Mouse (Mus musculus) midbrain, embryonic 10.5 days (tissue): ENCODE data around the gene Daw1. TPM values are rescaled to one million over a fixed set of nuclear protein-coding genes. Genes with fewer than 3 reads are reported as not detected.

Experiments
- DNase-seq: peaks from one replicate; pipeline ENCODE4 v3.0.0-alpha.2; 2017; ENCODE audit warnings: low spot score
- H3K27ac ChIP-seq: fragments of 300-500 bp; sonication (generic); replicated peaks from 2 replicates; pipeline ENCODE4 v1.5.1; 2016; ENCODE audit warnings: mild to moderate bottlenecking
- H3K27me3 ChIP-seq: fragments of 300-500 bp; sonication (generic); 2 replicates; pipeline ENCODE4 v1.6.1; 2016; ENCODE audit warnings: low read depth, mild to moderate bottlenecking; ENCODE audit not compliant: poor library complexity, severe bottlenecking
- H3K36me3 ChIP-seq: fragments of 300-500 bp; sonication (generic); 2 replicates; pipeline ENCODE4 v1.6.1; 2016; ENCODE audit warnings: mild to moderate bottlenecking, moderate library complexity
- H3K4me1 ChIP-seq: fragments of 300-500 bp; sonication (generic); 2 replicates; pipeline ENCODE4 v1.6.1; 2016
- H3K4me3 ChIP-seq: fragments of 300-500 bp; sonication (generic); 2 replicates; pipeline ENCODE4 v1.5.1; 2016; ENCODE audit warnings: mild to moderate bottlenecking, moderate library complexity
- H3K9me3 ChIP-seq: fragments of 300-500 bp; sonication (generic); replicated peaks from 2 replicates; pipeline ENCODE4 v1.6.1; 2016; ENCODE audit warnings: mild to moderate bottlenecking
- WGBS: fragments of 180-500 bp; shearing (Covaris S2); methylation state at CpG from one replicate; pipeline ENCODE4 v1.1.7; 2016; 5-methylcytosine and 5-hydroxymethylcytosine counted together
- polyA plus RNA-seq: library from polyadenylated mRNA; unstranded; fragments of >200 nt; fragmentation: Nextera tagmentation; extraction: Ambion mirVana; gene quantifications from 2 replicates; pipeline ENCODE4 v1.2.1, GENCODE M21; 2016

The Daw1 gene
- polyA plus RNA-seq: 0.11 and 0.21 TPM in 2 replicates

DNA sequence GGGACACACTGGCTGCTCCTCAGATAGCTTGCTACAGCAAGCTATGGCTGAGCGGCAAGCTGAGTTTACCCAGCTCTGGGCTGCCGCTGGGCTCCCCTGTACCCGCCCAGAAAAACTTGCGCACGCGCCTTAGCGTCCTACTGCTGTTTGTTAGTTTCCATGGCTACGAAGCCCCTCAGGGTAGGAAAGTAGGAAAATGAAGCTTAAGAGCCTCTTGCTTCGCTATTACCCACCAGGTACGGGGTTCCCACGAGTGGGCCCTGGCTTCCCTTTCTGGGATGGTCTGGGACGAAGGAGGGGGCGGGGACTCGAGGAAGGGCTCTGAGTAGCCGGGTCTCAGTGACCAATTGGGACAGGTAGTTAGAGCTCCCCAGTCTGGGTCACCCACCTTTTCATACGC, at the start of gene Daw1:
Gene Daw1 (plus strand): TSS at position 150 of the 400 bp plus-strand sequence.
- DNase-seq: peak; percentile 86
- 1% methylated on average over 16 of the region's 16 CpGs for WGBS
- no peaks in the 10 kb centered on the region for H3K9me3 ChIP-seq
- peak within 1 kb of the TSS; percentile 65 for H3K4me3 ChIP-seq
- no peaks in the 10 kb centered on the region for H3K27me3 ChIP-seq
- H3K27ac ChIP-seq: peak within 1 kb of the TSS; percentile 78
- peaks cover 9% of the 10 kb centered on the region; the same call in 1 of the 2 replicates for H3K4me1 ChIP-seq
- H3K36me3 ChIP-seq: no peaks in the 10 kb centered on the region

DNA sequence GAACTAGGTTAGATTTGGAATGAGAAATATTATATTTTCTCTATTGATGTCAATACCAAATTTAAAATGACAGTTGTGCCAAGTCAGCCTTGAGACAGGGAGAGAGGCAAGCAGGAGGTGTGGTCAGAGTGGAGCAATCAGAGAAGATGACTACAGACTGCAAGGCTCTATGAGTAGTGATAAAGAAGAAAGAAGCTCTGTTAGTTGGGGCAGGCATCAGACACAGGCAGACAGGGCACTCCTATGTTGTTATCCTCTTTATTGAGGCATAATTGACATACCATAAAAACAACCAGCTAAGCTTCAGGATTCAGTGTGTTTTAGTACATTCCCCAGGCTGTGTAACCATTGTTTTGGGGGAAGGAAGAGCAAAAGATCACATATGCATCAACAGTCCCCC, 48.6 kb upstream of the Daw1 start:
- Histone ChIP-seq H3K9me3 (no peaks in the 10 kb centered on the region), H3K4me3 (no peak overlapping the region), H3K27me3 (no peaks in the 10 kb centered on the region), H3K36me3 (no peaks in the 10 kb centered on the region), H3K4me1 (no peaks in the 10 kb centered on the region), H3K27ac (no peak overlapping the region)
- DNase-seq: no peak

DNA sequence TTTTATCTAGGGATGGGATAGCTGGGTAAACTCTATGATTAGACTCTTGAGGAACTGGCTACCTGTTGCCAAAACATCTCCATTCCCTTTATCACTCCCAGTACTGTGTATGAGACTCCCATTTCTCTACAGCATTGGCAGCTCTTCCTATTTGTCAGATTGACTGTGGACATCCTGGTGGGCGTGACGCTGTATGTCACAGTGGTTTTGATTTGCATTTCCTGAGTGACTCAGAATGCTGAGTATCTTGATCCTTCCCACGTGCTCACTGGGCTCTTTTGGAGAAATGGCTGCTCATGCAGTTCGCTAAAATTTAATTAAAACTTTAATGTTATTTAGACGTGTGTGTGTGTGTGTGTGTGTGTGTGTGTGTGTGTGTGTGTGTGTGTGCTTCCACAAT, 47.8 kb upstream of the Daw1 start:
- 79% methylated on average over 5 of the region's 5 CpGs for WGBS
- Histone ChIP-seq H3K27ac (no peak overlapping the region), H3K27me3 (no peaks in the 10 kb centered on the region), H3K36me3 (no peaks in the 10 kb centered on the region), H3K9me3 (no peaks in the 10 kb centered on the region), H3K4me1 (no peaks in the 10 kb centered on the region), H3K4me3 (no peak overlapping the region)
- no peak for DNase-seq

DNA sequence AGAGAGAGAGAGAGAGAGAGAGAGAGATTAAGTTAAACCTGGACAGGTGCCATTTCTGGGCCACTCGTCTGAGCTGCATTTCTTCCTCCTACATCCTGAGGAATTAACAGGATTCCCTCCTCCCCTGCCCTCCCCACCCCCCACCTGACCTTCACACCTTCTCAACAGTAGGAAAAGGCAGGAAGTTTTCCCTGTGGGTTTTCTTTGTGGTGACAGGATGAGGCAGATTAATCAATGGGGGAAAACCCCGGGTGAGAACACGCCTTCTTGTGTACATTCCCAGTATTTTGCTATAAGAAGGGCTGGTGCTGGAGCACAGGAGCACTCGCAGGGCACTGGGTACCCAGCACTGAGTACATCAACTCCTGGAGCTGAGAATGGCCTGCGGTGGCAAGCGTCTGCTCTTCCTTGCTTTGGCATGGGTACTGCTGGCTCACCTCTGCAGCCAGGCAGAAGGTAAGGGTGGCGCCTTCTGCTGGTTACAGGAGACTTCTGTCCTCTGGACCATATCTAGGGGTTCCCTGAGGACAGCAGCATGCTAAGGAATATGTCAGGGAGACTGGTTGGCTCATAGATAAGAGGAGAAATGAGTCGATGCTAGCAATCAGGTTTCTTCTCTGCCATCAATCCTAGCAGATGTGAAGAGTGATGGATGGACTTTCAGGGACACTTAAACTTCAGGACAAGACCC, 43.0 kb upstream of the Daw1 start, which contains the start of gene Ccl20:
Gene Ccl20 (plus strand): TSS at position 320 of the 691 bp plus-strand sequence.
- H3K4me3 ChIP-seq: no peak within 1 kb of the TSS
- no peaks in the 10 kb centered on the region for H3K27me3 ChIP-seq
- H3K4me1 ChIP-seq: no peaks in the 10 kb centered on the region
- no peaks in the 10 kb centered on the region for H3K9me3 ChIP-seq
- WGBS: 45% methylated on average over 8 of the region's 8 CpGs
- no peaks in the 10 kb centered on the region for H3K36me3 ChIP-seq
- DNase-seq: no peak
- no peak within 1 kb of the TSS for H3K27ac ChIP-seq

DNA sequence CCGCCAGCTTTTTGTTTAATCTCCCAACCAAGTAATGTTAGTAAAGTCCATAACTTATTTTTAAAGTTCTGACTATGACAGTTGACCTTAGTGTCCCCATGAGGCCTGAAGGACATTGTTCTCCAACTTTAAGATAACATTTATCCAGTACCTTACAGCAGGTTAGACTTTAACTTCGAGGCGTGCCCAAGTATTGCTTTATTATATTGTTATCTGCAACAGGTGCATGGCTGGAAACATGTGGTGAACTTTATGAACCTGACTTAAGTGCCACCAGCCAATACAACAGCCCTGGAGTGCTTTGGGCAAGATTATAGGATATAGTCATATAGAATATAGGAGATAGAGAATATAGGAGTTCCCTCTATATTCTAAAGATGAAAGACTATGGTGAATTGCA, 42.3 kb upstream of the Daw1 start:
- DNase-seq: no peak
- no peaks in the 10 kb centered on the region for H3K9me3 ChIP-seq
- H3K27me3 ChIP-seq: no peaks in the 10 kb centered on the region
- no peak overlapping the region for H3K27ac ChIP-seq
- no peaks in the 10 kb centered on the region for H3K36me3 ChIP-seq
- 90% methylated on average over 3 of the region's 3 CpGs for WGBS
- no peak overlapping the region for H3K4me3 ChIP-seq
- no peaks in the 10 kb centered on the region for H3K4me1 ChIP-seq

DNA sequence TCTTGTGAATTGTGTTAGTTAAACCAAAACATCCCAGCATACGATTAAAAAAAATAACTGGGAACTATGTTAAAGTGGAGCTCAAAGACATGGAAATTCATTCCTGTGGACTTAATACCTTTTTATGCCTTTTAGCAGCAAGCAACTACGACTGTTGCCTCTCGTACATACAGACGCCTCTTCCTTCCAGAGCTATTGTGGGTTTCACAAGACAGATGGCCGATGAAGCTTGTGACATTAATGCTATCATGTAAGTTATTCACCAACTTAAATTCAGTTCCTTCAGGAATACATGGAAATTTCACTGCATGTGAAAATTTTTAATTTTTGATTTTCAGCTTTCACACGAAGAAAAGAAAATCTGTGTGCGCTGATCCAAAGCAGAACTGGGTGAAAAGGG, 41.9 kb upstream of the Daw1 start:
- Histone ChIP-seq H3K9me3 (no peaks in the 10 kb centered on the region), H3K27ac (no peak overlapping the region), H3K27me3 (no peaks in the 10 kb centered on the region), H3K36me3 (no peaks in the 10 kb centered on the region), H3K4me3 (no peak overlapping the region), H3K4me1 (no peaks in the 10 kb centered on the region)
- 93% methylated on average over 7 of the region's 7 CpGs for WGBS
- DNase-seq: no peak

DNA sequence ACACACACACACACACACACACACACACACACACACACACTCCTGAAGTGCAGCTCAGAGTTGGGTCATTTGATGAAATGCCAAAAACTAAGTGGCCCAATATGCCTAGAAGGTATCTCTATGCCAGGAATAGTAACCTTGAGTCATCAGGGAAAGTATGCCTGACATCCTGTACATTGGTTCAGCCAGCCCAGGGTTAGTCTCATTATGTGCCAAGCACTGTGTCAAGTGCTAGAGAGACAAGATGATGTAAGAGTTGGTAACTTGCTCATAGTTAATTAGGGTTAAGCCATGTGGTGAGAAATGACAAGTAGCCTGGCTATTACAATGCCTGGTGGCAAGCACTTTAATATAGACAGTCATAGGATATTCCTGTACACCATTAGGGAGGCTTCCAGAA, 39.6 kb upstream of the Daw1 start:
- Histone ChIP-seq H3K4me1 (no peaks in the 10 kb centered on the region), H3K9me3 (no peaks in the 10 kb centered on the region), H3K27me3 (no peaks in the 10 kb centered on the region), H3K27ac (no peak overlapping the region), H3K4me3 (no peak overlapping the region), H3K36me3 (no peaks in the 10 kb centered on the region)
- DNase-seq: no peak

DNA sequence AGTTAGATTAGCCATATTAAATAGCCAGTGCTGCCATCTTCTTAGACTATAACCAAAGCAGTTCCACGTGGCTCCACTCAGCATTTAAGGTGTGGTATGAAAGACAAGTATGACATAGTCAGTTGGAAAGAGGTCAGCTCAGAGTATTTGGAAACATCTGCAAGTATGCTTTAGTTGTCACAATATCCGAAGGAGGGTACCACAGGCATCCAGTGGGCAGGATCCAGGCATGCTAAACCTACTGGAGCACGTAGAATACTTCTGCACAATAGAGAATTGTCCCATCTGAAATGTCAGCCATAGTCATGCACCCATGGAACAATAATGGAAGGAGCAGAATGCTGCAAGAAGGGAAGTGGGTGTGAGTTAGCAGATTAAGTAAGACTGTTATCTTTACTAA, 39.2 kb upstream of the Daw1 start:
- Histone ChIP-seq H3K27ac (no peak overlapping the region), H3K4me3 (no peak overlapping the region), H3K36me3 (no peaks in the 10 kb centered on the region), H3K4me1 (no peaks in the 10 kb centered on the region), H3K9me3 (no peaks in the 10 kb centered on the region), H3K27me3 (no peaks in the 10 kb centered on the region)
- no peak for DNase-seq
- WGBS: 85% methylated on average over 3 of the region's 3 CpGs

DNA sequence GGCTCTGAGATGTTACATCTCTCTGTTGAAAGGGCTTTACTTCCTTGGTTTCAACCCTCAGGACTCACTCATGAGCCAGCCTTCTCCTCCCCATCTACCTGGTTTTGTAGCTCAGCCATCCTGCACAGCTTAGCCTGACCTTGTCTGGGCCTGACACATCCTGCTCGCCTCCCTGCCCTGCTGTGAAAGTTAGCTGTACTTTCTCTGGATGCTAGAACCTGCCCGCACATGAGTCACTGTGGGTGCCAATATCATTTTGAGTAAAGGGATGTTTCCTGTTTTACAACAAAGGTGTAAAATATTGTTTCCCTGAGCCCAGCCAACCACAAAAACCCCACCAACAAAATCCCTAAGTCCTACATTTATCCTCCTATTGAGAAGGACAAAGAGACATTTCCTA, 36.4 kb upstream of the Daw1 start:
- 91% methylated on average over 2 of the region's 2 CpGs for WGBS
- Histone ChIP-seq H3K4me1 (no peaks in the 10 kb centered on the region), H3K9me3 (no peaks in the 10 kb centered on the region), H3K4me3 (no peak overlapping the region), H3K27me3 (no peaks in the 10 kb centered on the region), H3K36me3 (no peaks in the 10 kb centered on the region), H3K27ac (no peak overlapping the region)
- DNase-seq: no peak

DNA sequence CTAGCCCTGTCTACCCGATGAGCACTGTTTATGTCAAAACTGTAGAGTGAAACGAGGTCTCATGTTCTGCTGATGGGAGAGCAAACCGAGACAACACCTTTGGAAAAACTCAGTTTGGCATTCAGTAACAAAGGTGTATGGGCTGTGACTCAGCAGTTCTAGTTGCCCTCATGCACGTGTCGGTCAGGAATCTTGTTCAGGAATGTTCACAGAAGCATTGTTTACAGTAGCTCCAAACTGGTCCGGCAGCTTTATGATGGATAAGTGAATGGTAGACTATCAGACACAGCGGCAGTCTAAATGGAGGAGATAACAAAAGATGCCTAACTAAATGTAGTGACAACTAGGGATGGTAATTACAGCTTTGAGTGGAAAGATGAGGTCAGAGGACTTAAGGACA, 23.7 kb upstream of the Daw1 start:
- 85% methylated on average over 7 of the region's 7 CpGs for WGBS
- no peak for DNase-seq
- Histone ChIP-seq H3K4me3 (no peak overlapping the region), H3K36me3 (no peaks in the 10 kb centered on the region), H3K27ac (no peak overlapping the region), H3K9me3 (no peaks in the 10 kb centered on the region), H3K27me3 (no peaks in the 10 kb centered on the region), H3K4me1 (no peaks in the 10 kb centered on the region)

DNA sequence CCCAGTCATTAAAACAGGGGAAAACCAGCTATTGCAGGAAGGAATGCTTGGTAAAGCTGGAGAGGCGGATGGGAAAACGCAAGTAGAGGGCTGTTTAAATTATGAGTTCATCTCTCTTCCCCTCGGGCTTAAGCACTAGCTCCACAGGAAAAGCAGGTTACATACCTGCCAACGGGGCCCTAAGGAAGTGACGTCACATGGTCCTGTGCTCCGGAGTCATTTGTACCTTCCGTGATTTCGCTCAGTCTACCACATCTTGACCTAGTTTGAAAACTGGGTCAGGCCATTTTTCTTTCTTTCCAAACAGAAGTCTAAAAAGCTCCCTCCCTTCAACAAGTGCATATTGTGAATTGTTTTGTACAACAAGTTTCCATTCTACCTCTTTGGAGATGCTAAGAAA, 21.7 kb upstream of the Daw1 start:
- Histone ChIP-seq H3K27ac (no peak overlapping the region), H3K4me1 (no peaks in the 10 kb centered on the region), H3K27me3 (no peaks in the 10 kb centered on the region), H3K9me3 (no peaks in the 10 kb centered on the region), H3K4me3 (no peak overlapping the region), H3K36me3 (no peaks in the 10 kb centered on the region)
- 94% methylated on average over 8 of the region's 8 CpGs for WGBS
- DNase-seq: no peak

DNA sequence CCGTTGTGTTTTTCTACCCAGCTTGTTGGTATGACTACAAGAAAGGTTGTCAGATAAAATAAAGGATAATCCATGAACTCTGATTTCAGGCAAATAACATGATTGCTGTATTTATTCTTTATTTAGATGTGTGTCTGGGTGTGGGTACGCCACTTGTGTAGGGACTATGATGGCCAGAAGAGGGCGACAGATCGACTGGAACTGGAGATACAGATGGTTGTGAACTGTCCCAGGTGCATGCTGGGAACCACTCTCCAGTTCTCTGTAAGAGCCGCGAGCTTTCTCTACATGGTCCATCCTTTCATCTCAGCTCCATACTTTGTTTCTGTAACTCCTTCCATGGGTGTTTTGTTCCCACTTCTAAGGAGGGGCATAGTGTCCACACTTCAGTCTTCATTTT, 20.8 kb upstream of the Daw1 start:
- H3K36me3 ChIP-seq: no peaks in the 10 kb centered on the region
- no peak overlapping the region for H3K4me3 ChIP-seq
- no peaks in the 10 kb centered on the region for H3K4me1 ChIP-seq
- no peaks in the 10 kb centered on the region for H3K9me3 ChIP-seq
- WGBS: 86% methylated on average over 6 of the region's 6 CpGs
- no peaks in the 10 kb centered on the region for H3K27me3 ChIP-seq
- no peak for DNase-seq
- H3K27ac ChIP-seq: no peak overlapping the region

DNA sequence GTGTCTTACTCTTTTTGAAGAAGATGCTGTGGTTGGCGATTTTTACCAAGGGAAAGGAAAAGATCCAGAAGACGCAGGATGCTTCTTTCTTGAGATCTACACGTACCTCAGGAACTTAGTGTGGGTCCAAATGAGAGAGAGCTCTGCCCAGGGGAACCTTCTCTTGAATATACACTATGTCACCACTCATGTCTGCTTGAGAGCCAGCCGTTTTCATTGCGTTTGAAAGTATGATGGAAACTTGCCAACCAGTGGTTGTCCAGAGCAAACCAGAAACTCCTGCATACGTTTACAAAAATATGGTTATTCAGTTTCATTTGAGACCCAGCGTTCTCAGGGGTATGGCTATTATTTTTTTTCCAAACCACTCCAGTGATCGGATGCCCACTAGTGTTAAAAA, 18.0 kb upstream of the Daw1 start:
- no peaks in the 10 kb centered on the region for H3K36me3 ChIP-seq

DNA sequence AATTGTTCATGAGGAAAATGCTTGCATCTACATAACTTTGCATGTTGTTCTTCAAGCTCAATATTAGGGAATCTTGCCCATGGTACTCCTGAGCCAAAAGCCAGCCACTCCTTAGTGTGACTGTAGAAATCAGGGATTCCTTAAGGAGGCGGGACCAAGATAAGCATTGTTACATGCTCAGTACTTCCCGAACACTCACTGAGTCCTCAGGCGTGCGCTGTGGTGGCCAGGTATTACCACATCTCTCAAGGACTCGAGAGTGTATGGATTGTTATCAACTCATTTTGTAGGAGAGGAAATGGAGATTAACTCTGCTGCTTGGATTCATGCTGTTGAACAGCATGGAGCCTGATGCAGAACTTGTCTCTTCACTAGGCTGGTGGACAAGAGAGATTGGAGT, 17.5 kb upstream of the Daw1 start:
- no peak for DNase-seq
- Histone ChIP-seq H3K4me3 (no peak overlapping the region), H3K36me3 (no peaks in the 10 kb centered on the region), H3K27me3 (no peaks in the 10 kb centered on the region), H3K27ac (no peak overlapping the region), H3K9me3 (no peaks in the 10 kb centered on the region), H3K4me1 (no peaks in the 10 kb centered on the region)
- WGBS: 78% methylated on average over 5 of the region's 5 CpGs

More for the DNA sequence above, 18.0 kb upstream of the Daw1 start:
- Histone ChIP-seq H3K9me3 (no peaks in the 10 kb centered on the region), H3K27ac (no peak overlapping the region), H3K27me3 (no peaks in the 10 kb centered on the region), H3K4me1 (no peaks in the 10 kb centered on the region), H3K4me3 (no peak overlapping the region)
- no peak for DNase-seq
- 89% methylated on average over 8 of the region's 8 CpGs for WGBS
